Mouse (Mus musculus): ENCODE measurements around the gene Rab3il1.

DNA sequence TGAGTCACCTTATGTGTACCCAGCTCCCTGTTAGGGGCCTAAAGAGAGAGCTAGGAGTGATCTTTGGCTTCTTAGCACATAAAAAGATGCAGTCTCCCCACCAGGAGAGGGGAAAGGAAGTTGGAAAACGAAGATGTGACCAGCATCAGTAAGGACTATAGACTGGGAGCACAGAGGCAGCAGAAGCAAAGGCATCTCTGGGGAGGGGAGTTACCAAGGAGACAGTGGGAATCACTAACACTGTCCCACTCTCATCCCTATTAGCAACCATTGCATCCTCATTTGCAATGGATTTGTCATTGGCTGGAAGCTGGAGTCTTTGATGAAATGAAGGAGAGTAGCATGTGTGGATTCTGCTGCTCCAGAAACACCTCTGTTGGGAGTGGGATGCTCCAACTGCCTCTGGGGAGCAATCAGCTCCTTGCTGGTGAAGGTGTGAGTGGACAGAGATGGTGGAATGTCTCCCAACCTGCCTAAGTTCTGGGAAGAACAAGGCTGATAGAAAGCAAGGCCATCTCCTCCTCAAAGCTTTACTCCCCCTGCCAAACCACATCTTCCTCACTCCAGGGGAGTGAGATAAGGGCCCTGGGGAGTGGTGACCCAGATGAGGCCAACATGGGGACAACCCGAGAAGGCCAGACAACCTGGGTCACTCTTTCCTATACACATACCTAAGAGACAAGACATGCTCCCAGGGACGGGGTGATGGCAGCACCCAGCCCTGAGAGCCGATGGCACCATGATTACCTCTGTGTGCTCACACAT, 44.7 kb upstream of the Rab3il1 start:
- TF ChIP-seq CTCF (IDR thresholded peaks at IDR 0.05; ENCODE audit: insufficient read depth, low read length) = no peak
- no peak for TF ChIP-seq POLR2A (IDR thresholded peaks at IDR 0.05; ENCODE audit: borderline replicate concordance, extremely low read depth, low read depth, low read length)
